Comparison of ENCODE assay signal across 17 mouse cellular contexts in the genomic region with DNA sequence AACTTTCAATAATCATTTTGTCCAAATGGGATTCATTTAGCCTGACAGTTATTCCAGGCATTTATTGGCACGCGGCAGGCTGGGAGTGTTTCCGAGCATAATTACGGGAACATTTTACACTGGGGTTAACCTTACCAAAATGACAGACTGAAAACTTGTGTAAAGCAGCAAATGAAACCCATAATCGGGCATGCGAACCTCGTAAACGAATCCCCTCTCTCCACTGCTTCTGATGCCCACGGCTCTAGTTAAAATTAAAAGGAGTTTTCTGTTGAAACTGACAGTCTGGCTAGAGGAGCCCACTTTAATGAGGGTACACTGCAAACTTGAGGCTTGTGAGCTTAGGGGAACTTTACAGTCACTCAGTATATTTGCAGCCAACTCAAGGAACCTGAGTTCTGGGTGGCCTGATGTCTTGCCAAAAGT.
DNase-seq lines count a peak whose midpoint lies in the region; ATAC-seq and TF ChIP-seq lines count a peak whose summit lies in the region.
"Had no signal": no experiment of that assay in that cellular context is flagged by ENCODE, and none has a peak within 500 bp of the region (broad histone marks: within the 10 kb centered on the region; RNA-seq: fewer than 3 reads in every experiment).

No protein-coding gene starts in this region.

- peak; percentile 68 for ATAC-seq in limb, embryonic 14.5 days (ENCODE audit: low FRiP score, low read depth)
- no peak for ATAC-seq in intestine, embryonic 16.5 days
- ATAC-seq: activated CD4-positive, CD25-positive, alpha-beta regulatory T cell, adult 4 months; forebrain, embryonic 13.5 days had no signal

- no peaks in the 10 kb centered on the region for H3K36me3 ChIP-seq in limb, embryonic 14.5 days (ENCODE audit: control insufficient read depth, insufficient read depth, low read length)
- no peaks in the 10 kb centered on the region for H3K36me3 ChIP-seq in intestine, embryonic 16.5 days (ENCODE audit: control insufficient read depth, insufficient read depth, low read length)
- H3K36me3 ChIP-seq: liver, embryonic 15.5 days had no signal

- WGBS in limb, embryonic 14.5 days = 9% methylated on average over 9 of the region's 9 CpGs
- 61% methylated on average over 9 of the region's 9 CpGs for WGBS in intestine, embryonic 16.5 days

- no peak overlapping the region for H3K4me3 ChIP-seq in layer of hippocampus, adult 2 months
- no peak overlapping the region for H3K4me3 ChIP-seq in brown adipose tissue, adult 24 weeks (ENCODE audit: insufficient read depth, low read depth, low read length)
- no peak overlapping the region for H3K4me3 ChIP-seq in limb, embryonic 14.5 days (replicated peaks; ENCODE audit: low read length)
- no peak overlapping the region for H3K4me3 ChIP-seq in intestine, embryonic 16.5 days (ENCODE audit: low read length)
- H3K4me3 ChIP-seq: forebrain, embryonic 13.5 days; liver, embryonic 15.5 days had no signal

- TF ChIP-seq CTCF in layer of hippocampus, adult 2 months (conservative IDR thresholded peaks at IDR 0.05) = 0 out of 2 replicates have a peak, but pooled peaks have one; percentile 12

- H3K9ac ChIP-seq in limb, embryonic 14.5 days (ENCODE audit: low read depth, low read length, severe bottlenecking) = no peak overlapping the region
- H3K9ac ChIP-seq in intestine, embryonic 16.5 days (ENCODE audit: low read depth, low read length) = no peak overlapping the region
- H3K9ac ChIP-seq: forebrain, embryonic 13.5 days; liver, embryonic 15.5 days had no signal

- H3K27me3 ChIP-seq in limb, embryonic 14.5 days (ENCODE audit: control insufficient read depth, insufficient read depth, low read length) = 0 out of 2 replicates have a peak, but pooled peaks cover 7% of the 10 kb centered on the region
- H3K27me3 ChIP-seq in intestine, embryonic 16.5 days (replicated peaks; ENCODE audit: control insufficient read depth, insufficient read depth, low read length) = no peaks in the 10 kb centered on the region
- H3K27me3 ChIP-seq: forebrain, embryonic 13.5 days; liver, embryonic 15.5 days had no signal

- H3K27ac ChIP-seq in layer of hippocampus, adult 2 months = no peak overlapping the region
- peak overlapping the region; percentile 9; the same call in 1 of the 2 replicates for H3K27ac ChIP-seq in brown adipose tissue, adult 24 weeks (replicated peaks; ENCODE audit: low read depth, low read length)
- H3K27ac ChIP-seq in limb, embryonic 14.5 days (replicated peaks; ENCODE audit: low read depth, low read length) = no peak overlapping the region
- H3K27ac ChIP-seq in intestine, embryonic 16.5 days (ENCODE audit: low read length) = no peak overlapping the region
- H3K27ac ChIP-seq: forebrain, embryonic 13.5 days; liver, embryonic 15.5 days had no signal

- no peaks in the 10 kb centered on the region for H3K9me3 ChIP-seq in limb, embryonic 14.5 days (ENCODE audit: control insufficient read depth, low read length)
- no peaks in the 10 kb centered on the region for H3K9me3 ChIP-seq in intestine, embryonic 16.5 days (ENCODE audit: control insufficient read depth, low read length)
- H3K9me3 ChIP-seq: forebrain, embryonic 13.5 days; liver, embryonic 15.5 days had no signal

- TF ChIP-seq POLR2A in limb, embryonic 14.5 days (IDR thresholded peaks at IDR 0.05; ENCODE audit: borderline replicate concordance, extremely low read depth, insufficient read depth, insufficient read length) = no peak

- H3K4me1 ChIP-seq in brown adipose tissue, adult 24 weeks (ENCODE audit: control insufficient read depth, insufficient read depth, insufficient read length, low read length) = no peaks in the 10 kb centered on the region
- peaks cover 22% of the 10 kb centered on the region for H3K4me1 ChIP-seq in limb, embryonic 14.5 days (ENCODE audit: control insufficient read depth, insufficient read depth, low read length)
- peaks cover 6% of the 10 kb centered on the region; the same call in 1 of the 2 replicates for H3K4me1 ChIP-seq in intestine, embryonic 16.5 days (ENCODE audit: control insufficient read depth, insufficient read depth, low read length)
- H3K4me1 ChIP-seq: forebrain, embryonic 13.5 days; liver, embryonic 15.5 days had no signal

- intact Hi-C loops in heart, postnatal 25 days (cut with DNase I) = no loop called here

- DNase-seq in heart, adult 11 months = peak; percentile 74
- DNase-seq in heart, postnatal 25 days (ENCODE audit: low spot score) = no peak
- DNase-seq in layer of hippocampus, adult 2 months (ENCODE audit: low spot score in 2 of 2) = no peak
- DNase-seq in layer of hippocampus, postnatal 36 days = no peak
- peak; percentile 65 for DNase-seq in limb, embryonic 14.5 days (ENCODE audit: low spot score)
- DNase-seq: adrenal gland, postnatal 25 days; B cell, adult 2 months; cerebellum, adult 9-10 months; lung, postnatal 4 days; retina, postnatal 1 day; right cerebral cortex, postnatal 4 days had no signal

- no peak overlapping the region; the same call in 1 of the 2 replicates for H3K4me2 ChIP-seq in limb, embryonic 14.5 days (replicated peaks; ENCODE audit: low read depth, low read length, severe bottlenecking)
- no peak overlapping the region for H3K4me2 ChIP-seq in intestine, embryonic 16.5 days (ENCODE audit: low read depth, low read length)
- H3K4me2 ChIP-seq: forebrain, embryonic 13.5 days; liver, embryonic 15.5 days; midbrain, embryonic 11.5 days had no signal

Comparison
In these comparisons a context has a peak if more than half of its experiments do, and no peak if none do; other contexts are left out.
1. DNase-seq: peak in heart, adult 11 months (single experiment) and limb, embryonic 14.5 days (single experiment); none in heart, postnatal 25 days (single experiment), layer of hippocampus, adult 2 months (0 of 2) and layer of hippocampus, postnatal 36 days (0 of 2).